Mouse (Mus musculus) urinary bladder, adult 2 months (tissue): ENCODE measurements around the gene Fry. TPM values are rescaled to one million over a fixed set of nuclear protein-coding genes. Genes with fewer than 3 reads are reported as not detected.
"Not testable (repeated sequence)": the region's sequence is repeated elsewhere in the genome, so short reads cannot be mapped to it uniquely, and the experiment has no call there.

ENCODE experiments used
- DNase-seq: peaks from one replicate; pipeline ENCODE4 v3.0.0; 2022; ENCODE audit warnings: low spot score
- polyA plus RNA-seq: library from polyadenylated mRNA; depleted of rRNA; stranded (reverse); fragments of >200 nt; gene quantifications from 2 replicates; pipeline ENCODE4 v1.2.3, GENCODE M21; 2012

Fry gene
- polyA plus RNA-seq, 1 experiment = 39.6 TPM

DNA sequence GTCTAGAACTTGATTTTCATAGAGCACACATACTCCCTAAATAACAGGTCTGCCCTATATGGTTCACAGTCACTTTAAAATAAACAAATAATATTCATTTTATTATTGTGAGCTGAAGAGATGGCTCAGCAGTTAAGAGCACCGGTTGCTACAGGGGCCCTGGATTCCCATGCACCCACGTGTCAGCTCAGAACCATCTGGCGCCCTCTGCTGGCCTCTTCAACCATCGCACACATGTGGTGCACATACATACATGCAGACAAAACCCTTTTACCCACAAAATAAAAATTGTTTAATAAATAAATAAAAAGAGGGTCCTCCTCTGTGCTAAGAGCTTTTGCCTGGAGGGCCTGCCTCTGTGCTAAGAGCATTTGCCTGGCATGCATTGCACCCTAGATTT, 335.0 kb downstream of the Fry start:
- DNase-seq = no peak

DNA sequence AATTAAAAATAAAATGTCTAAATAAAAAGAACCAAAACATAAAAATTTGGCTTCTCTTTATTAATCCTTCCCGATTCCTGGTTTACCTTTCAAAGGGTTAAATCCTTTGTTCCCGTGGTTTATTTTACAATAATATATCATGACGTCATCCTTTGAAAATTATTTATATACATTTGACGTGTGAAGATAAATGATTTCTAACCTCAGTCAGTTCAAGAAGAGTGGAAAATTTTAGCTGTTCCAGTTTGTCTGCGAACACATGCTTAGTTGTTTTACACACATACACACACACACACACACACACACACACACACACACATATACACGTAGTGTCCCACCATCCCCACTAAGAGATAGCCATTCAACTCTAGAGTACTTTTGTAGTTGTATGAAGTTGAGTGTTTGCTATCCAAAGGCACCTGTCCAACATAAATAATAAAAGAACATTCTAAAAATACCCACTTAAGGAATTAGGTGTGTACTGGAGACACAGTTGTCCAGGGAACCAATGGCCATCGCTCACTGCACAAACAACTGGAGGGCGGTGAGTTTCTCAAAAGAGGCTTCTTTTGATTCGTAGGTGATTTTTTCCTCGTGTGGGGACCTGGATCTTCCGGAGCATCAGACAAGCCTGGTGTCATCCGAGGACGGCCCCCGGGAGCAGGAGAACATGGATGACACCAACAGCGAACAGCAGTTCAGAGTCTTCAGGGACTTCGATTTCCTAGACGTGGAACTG, 338.9 kb downstream of the Fry start:
- DNase-seq = no peak

DNA sequence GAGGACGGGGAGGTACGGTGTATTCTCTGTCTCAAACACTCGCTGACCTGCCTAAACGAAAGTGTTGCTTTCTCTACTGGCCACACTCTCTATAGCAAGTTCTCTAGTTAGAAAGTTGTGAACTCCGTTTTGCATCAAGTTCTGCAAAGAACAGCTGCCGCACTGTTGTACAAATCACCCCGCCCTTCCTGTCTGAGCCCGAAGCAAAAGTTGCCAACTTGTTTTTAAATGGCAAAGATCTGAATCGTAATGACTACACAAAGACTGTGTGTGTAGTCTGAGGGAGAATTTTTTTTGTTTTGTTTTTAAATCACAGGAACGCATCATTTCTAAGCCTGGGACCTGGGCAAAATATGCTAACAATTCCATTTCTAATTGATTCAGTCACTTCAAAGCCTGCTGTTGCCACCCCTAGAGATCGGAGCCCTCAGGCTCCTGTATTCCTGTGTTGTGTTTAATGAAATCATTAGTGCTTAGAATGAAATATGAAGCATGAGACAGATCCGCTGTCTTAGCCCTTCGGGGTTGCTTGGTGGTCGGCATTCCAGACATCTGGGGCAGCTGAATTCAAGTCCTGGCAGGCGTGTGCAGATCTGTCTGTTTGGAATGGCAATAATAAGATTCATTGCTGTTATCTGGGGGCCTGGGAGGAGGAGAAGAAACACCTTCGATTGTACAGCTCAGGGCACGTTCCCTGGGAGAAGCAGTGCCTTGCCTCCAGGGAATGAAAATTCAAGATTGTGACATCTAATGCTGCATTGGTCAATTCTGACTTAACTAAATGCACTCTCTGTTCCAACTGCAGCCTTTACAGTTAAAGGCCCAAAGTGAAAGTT, 339.7 kb downstream of the Fry start:
- DNase-seq = no peak

- no peak for DNase-seq
Observed at GRCm38 (mm10) chr5:150459801-150460200, 341.4 kb downstream of the Fry start.

DNA sequence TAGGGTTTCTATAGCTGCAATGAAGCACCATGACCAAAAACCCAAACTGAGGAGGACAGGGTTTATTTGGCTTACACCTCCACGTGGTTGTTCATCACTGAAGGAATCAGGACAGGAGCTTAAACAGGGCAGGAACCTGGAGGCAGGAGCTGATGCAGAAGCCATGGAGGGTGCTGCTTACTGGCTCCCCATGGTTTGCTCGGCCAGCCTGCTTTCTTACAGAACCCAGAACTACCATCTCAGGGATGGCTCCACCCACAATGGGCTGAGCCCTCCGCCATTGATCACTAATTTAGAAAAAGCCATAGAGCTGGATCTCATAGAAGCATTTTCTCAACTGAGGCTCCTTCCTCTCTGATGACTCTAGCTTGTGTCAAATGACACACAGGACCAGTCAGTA, 346.3 kb downstream of the Fry start:
- DNase-seq = no peak

DNA sequence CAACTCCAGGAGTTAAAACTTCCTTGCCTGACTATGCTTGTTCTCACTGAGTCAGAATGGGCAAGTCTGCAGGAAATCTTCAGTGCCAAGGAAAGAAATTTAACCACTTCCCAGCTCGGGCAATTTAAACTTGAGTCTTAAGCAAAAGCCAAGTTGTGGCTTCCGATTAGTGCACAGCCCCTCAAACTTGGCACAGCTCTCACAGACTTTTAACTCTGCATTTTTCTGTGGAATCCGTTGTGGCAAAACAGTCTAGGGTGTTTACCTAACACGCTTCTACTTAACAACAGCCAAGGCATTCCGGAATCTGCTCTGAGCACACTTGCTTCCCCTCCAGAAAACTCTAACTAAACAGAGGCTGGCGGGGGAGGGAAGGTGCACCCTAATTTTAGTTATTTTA, 346.8 kb downstream of the Fry start:
- DNase-seq = no peak

DNA sequence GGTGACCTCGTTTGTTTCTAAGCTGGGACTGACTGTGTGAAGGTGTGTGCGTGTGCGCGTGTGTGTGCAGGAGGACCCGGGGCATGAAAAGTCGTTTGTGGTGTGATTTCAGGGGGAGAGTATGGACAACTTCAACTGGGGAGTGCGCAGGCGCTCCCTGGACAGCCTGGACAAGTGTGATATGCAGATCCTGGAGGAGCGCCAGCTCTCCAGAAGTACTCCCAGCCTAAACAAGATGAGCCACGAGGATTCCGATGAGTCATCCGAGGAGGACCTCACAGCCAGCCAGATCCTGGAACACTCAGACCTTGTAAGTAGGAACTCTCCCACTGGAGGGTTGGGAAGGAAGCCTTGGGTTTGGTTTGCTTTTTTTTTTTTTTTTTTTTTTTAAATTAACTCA, 347.7 kb downstream of the Fry start:
- DNase-seq = peak; percentile 39

GRCm38 (mm10) chr5:150468431-150468830, 350.0 kb downstream of the Fry start:
- no peak for DNase-seq

DNA sequence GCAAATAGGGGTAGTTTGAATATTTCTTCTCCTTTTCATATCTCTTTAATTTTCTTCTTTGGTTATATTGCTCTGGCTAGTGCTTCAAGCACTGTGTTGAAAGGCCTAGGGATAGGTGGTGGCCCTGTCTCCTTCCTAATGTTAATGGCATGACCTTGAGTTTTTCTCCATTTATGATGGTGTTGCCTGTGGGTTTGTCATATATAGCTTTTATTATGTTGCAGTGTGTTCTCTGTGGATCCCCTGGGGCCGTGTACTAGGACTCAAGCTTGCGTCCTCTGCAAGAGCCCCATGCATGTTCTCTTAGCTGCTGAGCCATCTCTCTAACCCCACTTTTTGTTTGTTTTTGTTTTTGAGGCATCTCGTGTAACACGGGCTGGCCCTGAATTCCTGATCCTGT, 358.9 kb downstream of the Fry start:
- DNase-seq = no peak

GRCm38 (mm10) chr5:150478612-150479011, 360.2 kb downstream of the Fry start:
- no peak for DNase-seq

GRCm38 (mm10) chr5:150485198-150485597, 366.8 kb downstream of the Fry start:
- DNase-seq = no peak

DNA sequence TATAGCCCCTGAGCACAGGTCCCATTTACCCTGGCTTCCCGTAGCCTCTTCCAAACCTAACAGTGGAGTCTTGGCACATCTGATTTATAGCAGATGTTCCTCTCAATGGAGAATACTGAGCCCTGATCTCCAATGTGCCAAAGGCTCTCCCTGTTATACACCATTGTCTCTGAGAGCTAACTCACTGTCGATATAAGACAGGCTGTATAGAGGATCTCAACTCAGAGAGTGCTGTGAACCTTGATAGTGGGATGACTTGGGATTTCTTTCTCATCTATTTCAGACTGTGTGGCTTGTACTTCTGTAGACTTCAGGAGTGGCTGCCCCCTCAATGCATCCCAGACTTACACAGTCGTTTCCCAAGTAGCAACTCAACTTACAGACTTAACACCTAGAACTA, 371.8 kb downstream of the Fry start:
- DNase-seq = no peak

GRCm38 (mm10) chr5:150490821-150491220, 372.4 kb downstream of the Fry start:
- no peak for DNase-seq

GRCm38 (mm10) chr5:150491573-150492173, 373.2 kb downstream of the Fry start:
- DNase-seq = not testable (repeated sequence)

DNA sequence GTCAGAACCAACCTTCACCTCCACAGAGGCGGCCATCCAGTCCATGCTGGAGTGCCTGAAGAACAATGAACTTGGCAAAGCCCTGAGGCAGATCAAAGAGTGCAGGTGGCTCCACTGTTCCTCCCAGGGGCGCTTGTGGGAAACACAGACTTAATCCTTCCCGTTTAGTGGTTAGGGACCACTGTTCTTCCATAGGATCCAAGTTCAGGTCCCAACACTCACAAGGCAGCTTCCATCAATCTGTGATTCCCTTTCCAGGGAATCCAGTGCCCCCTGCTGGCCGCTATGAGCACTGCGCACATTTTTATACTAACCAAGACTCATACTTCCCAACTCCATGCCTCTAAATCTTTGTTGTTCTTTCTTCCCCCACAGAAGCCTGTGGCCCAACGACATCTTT, 377.3 kb downstream of the Fry start:
- DNase-seq = no peak

GRCm38 (mm10) chr5:150510451-150511225, 392.2 kb downstream of the Fry start:
- no peak for DNase-seq

DNA sequence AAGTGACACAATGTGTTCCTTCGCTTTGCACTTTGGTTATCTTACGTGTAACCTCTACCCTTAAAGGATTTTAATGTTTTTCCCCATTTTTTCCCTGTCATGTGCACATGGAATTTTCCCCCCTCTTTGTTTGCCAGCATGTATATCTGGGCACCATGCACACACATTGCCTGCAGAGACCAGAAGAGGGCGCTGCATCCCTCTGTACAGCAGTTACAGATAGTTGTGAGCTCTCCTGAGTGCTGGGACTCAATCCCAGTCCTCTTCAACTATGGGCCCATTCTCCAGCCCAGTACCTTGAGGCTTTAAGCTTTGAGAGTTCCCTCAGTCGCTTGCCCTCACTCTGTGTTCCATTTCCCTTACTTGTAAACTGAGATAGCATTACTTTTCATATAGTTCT, 394.8 kb downstream of the Fry start:
- DNase-seq = no peak

DNA sequence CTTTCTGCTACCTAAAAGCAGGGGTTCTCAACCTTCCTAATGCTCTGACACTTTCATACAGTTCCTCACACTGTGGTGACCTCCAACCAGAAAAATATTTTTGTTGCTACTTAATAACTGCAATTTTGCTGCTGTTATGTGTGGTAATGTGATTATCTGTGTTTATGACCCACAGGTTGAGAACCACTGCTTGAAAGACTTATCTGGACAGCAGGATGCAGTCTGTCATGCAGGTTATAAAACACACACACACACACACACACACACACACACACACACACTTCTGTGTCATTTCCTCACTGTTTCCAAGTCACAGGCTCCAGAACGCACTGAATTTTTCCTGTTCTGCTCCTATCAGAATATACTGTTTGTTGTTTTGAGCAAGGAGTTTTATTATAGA, 395.6 kb downstream of the Fry start:
- no peak for DNase-seq

DNA sequence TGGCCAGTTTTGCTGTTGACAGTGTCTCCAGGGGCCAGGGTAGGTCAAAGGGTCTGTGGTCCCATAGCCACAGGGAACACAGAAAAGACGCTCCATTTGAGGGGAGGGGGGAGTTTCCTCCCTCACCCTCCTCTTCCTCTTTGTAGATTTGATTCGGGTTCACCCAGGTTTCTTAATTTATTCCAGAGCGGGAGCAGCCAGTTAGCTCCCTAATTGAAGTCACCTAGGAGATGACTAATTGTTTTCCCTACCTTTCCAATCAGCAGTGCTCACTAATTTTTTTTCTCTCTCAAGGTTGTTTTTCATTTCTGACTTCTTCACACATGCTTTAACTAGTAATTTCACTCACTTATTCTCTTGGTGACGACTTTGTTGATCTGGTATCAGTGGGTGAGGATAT, 399.6 kb downstream of the Fry start, which contains the start of gene Zar1l:
Gene Zar1l (minus strand): TSS at position 101 of the 400 bp plus-strand sequence.
- DNase-seq = no peak

GRCm38 (mm10) chr5:150519551-150519950, 401.1 kb downstream of the Fry start:
- no peak for DNase-seq

- peak; percentile 90 for DNase-seq
Observed at GRCm38 (mm10) chr5:150521937-150522866, 403.8 kb downstream of the Fry start, which contains the start of gene Brca2. TSS of gene Brca2 (plus strand) at chr5:150522630.
